Mouse (Mus musculus) G1E (cell line): ENCODE data around the gene Ano2.

Experiments used
- CTCF ChIP-seq: IDR thresholded peaks from 2 replicates; pipeline ENCODE4 v1.5.1; 2012; ENCODE audit warnings: low read depth, low read length, inconsistent platforms, mixed read lengths
- GATA1 ChIP-seq: IDR thresholded peaks from 2 replicates; pipeline ENCODE4 v1.6.1; 2012; ENCODE audit warnings: borderline replicate concordance, low read length, inconsistent platforms, mixed read lengths
- TAL1 ChIP-seq: conservative IDR thresholded peaks from 2 replicates; pipeline ENCODE4 v1.6.1; 2012; ENCODE audit warnings: low read depth, low read length, inconsistent platforms, mixed read lengths

- TF ChIP-seq CTCF (no peak), TAL1 (no peak), GATA1 (no peak)
These were observed 198.4 kb downstream of the Ano2 start for GRCm38 (mm10) chr6:125888596-125888995.
